Mouse (Mus musculus): ENCODE measurements at regions not wholly inside any gene's neighbourhood (a gene's known extent, or its start where the extent isn't known, plus 50 kb on each side); places are given as distances from the start of the nearest gene placed in this dataset.

- no peak for DNase-seq (ENCODE audit: extremely low spot score, low read depth, low spot score)
Observed at GRCm38 (mm10) chr8:87131716-87132115, 246.7 kb upstream of the N4bp1 start.

- DNase-seq (ENCODE audit: extremely low spot score, low read depth, low spot score) = no peak
Observed at GRCm38 (mm10) chr8:87130691-87131090, 245.6 kb upstream of the N4bp1 start.

GRCm38 (mm10) chr8:87128593-87128992, 243.5 kb upstream of the N4bp1 start:
- no peak for DNase-seq (ENCODE audit: extremely low spot score, low read depth, low spot score)

DNA sequence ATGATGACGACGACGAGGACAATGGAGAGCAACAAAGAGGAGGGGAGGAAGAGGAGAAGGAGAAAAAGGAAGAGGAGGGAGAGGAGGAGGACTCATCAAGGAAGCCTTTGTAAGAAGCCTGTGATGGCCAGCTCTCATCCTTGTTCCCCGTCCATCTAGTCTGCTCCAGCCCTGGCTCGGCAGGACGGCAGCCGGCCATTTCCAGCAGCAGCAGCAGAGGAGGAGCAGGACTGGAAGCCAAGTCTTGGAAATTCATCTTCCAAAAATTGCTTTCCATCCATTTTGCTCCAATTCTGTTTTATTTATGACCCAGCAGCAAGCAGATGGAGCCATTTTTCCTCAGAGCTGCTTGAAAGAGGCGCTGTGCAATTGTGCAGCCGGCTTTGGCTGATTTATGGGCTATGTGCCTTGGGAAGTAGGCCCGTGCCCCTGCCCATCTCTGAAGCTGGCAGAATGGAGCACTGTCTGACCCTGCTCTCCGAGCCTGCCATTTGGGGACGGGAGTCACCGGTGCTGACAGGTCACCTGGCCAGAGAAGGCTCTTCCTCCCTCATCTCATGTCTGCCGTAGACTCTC, 231.2 kb upstream of the N4bp1 start:
- no peak for DNase-seq (ENCODE audit: extremely low spot score, low read depth, low spot score)

GRCm38 (mm10) chr8:87112355-87112754, 227.3 kb upstream of the N4bp1 start:
- no peak for DNase-seq (ENCODE audit: extremely low spot score, low read depth, low spot score)

DNA sequence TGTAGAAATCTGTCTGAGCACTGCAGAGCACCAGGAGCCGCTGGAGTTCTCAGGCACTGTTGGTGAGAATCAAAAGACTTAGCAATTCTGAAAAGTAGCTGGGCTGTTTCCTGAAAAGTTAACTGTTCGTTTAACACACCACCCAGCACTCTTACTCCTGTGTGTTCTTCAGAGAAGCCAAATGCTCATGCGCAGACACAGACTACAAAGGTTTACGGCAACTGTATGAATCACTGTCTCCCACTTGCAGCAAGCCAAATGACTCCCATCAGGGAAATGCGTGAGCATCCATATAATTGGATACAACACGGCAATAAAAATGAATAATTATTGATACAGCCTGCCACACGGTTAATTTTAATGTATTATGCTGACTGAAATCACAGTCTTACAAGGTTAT, 220.0 kb upstream of the N4bp1 start:
- DNase-seq (ENCODE audit: extremely low spot score, low read depth, low spot score) = no peak

- no peak for DNase-seq (ENCODE audit: extremely low spot score, low read depth, low spot score)
Observed at GRCm38 (mm10) chr8:87095211-87095610, 210.2 kb upstream of the N4bp1 start.

GRCm38 (mm10) chr8:87094685-87095084, 209.6 kb upstream of the N4bp1 start:
- DNase-seq (ENCODE audit: extremely low spot score, low read depth, low spot score) = no peak

DNA sequence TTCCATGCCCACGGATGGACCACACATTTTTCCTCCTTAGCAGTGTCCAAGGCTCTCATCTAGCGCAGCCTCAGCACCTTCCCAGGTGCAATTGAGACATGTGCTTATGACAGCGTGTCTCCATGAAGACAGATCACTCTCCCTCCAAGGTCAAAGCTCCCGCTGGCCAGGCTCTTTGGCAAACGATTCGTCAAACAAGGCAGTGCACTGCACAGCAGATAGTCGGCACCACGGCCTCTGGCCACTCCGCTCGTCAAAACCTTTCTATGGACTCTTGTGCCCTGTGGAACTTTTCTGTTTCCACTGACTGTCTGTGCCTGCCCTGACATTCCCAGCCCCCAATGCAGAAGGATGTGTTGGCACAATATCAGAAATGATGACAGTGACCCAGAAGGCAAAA, 208.7 kb upstream of the N4bp1 start:
- DNase-seq (ENCODE audit: extremely low spot score, low read depth, low spot score) = no peak

DNA sequence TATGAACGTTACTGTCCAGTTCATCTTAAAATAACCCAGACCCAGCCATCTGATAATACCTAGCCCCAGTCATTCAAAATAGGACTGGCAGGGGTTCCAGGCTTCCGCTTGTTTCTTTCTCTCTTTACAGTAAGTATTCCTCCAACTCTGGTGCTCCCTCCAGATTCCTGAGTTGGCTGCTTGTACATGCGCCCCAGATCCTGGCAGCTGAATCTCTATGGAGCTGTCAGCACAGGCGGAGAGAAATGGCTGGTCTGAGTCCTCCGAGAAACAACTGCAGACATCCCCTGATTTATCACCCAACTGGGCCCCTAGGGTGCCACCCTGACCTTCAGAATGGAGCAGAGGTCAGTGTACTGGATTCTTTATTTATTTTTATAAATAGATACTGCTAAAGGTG, 208.0 kb upstream of the N4bp1 start:
- no peak for DNase-seq (ENCODE audit: extremely low spot score, low read depth, low spot score)

DNA sequence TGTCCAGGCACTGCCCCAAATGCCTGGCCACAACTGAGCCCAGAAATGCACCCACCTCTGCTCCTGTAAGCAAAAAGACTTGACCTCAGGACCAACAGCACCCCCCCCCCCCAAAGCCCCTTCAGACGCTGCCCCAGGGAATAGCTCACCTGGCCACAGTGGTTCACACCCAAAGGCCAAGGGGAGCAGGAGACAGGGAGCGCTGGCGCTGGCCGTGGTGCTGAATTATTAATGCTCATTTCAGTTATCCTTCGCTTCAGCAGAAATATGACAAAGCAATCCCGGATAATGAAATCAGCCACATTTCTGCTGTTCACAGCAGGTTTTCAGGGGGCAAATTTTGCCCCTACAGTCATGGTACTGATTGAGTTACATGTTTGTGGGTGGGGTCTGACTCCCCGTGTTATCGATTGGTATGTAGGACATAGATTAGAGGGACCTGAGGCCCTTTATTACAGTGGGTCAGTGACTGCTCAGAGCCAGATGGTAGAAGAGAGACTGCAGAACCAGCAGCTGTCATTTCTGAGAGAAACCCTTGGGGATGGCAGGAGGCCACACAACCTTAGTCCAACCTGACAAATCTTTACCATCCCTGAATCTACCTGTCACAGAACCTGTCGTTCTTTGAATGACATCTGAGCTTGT, 202.5 kb upstream of the N4bp1 start:
- DNase-seq (ENCODE audit: extremely low spot score, low read depth, low spot score) = peak; percentile 24

GRCm38 (mm10) chr8:87078260-87078659, 193.2 kb upstream of the N4bp1 start:
- DNase-seq (ENCODE audit: extremely low spot score, low read depth, low spot score) = no peak

DNA sequence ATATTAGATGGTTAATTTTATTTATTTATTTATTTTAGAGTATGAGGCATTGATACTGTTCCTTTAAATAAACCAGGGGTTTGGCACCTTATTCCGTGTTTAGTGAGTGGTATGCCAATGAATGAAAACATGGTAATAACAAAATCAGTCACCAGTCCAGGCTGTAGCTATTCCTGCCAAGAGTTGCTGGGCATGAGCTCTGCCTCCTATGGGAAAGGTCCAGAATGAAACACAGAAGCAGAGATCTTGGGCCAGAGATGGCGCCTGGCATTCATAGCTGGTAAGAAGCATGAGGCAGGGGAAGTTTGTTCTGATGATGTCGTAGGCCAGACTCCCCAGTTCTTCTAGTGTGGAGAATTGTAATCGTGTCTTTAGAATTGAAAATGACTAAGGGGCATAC, 190.9 kb upstream of the N4bp1 start:
- DNase-seq (ENCODE audit: extremely low spot score, low read depth, low spot score) = no peak

DNA sequence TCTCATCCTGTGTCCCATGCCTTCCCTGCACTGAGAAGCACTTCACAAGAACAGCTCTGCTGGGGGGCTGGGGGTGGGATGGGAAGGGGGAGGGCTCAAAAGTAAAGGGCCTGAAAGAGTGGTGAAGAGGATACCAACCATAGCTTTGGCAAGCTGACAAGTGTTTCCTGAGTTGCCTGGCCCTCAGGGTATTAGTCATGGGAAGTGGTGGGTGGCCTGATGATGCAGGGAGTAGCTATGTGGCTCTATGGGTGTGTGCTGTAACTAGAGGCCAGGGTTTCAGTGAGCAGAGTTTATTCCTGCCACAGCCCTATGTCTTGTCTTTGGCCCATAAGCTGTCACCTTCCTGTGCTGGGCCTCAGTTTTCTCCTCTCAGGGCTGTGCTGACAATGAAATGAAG, 186.2 kb upstream of the N4bp1 start:
- DNase-seq (ENCODE audit: extremely low spot score, low read depth, low spot score) = no peak

GRCm38 (mm10) chr8:87067106-87067505, 182.0 kb upstream of the N4bp1 start:
- DNase-seq (ENCODE audit: extremely low spot score, low read depth, low spot score) = no peak

DNA sequence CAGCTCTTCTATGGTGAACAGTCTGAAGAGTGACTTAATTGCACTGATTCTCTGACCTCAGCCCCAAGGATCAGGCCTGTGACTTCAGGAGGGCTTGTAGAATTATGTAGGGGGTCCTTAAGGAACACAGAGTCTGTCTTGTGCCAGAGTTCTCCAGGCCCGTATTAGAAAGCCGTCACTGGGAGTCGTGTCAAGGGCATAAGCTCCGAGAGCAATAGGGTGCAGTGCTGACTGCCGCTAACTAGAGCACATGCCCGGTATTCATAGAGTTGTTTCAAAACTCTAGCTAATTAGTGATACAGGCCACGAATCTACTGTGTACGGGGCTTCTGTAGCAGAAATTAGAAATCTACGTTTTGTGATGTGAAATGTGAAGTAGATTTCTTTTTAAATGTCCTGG, 179.7 kb upstream of the N4bp1 start:
- DNase-seq (ENCODE audit: extremely low spot score, low read depth, low spot score) = no peak

- no peak for DNase-seq (ENCODE audit: extremely low spot score, low read depth, low spot score)
Observed at GRCm38 (mm10) chr8:87064250-87064747, 179.2 kb upstream of the N4bp1 start.

DNA sequence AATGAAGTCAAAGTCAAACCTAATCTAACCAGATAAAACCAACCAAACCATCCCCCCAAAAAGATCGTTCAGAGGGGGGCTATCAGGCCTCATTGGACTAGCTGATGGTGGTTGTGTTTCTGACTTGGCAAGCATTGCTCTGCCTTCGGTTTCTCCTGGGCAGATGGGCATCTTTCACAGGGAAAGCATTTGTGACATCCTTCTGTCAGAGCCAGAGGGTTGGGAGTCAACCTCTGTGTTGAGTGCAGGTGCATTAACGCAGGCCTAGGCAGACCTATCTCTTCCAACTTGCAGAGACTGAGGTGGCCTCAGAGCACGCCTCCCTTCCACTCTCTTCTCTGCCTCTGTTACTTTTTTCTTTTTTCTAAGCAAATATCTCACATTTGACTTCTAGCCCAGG, 178.5 kb upstream of the N4bp1 start:
- no peak for DNase-seq (ENCODE audit: extremely low spot score, low read depth, low spot score)

DNA sequence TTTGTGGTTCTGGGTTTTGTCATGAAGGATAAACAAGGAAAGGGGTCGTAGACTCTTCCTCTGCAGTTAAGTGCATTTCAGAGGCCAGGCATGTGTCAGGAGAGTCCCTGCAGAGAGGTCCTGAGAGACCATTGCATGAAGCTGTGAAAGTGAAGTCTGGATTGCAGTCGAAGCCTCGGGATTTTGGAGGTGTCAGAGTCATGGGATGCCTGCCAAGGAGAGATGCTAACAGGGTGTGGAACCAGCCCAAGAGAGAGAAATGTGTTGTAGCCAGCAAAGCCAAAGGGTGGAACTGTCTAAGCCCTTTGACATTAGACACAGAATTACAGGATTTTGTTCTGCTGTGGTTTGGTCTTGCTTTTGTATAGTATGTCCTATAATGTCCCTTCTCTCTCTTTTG, 164.7 kb upstream of the N4bp1 start:
- no peak for DNase-seq (ENCODE audit: extremely low spot score, low read depth, low spot score)

DNA sequence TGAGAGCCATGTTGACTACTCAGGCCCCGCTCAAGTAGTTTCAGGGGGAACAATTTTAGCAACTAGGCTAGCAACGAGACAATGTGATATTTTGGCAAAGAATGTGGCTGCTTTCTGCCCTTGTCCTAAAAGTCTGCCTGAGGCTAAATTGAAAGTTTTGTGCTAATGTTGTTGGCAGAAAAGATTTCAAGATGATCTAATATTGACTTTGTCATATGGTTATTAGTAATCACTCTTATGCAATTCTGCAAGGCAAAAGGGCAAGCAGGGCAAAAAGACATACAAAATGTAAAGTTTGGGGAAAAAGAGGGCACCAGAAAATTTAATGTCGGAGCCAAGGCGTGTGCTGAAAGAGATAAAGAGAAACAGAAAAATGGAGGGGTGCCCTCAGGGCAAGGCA, 164.1 kb upstream of the N4bp1 start:
- no peak for DNase-seq (ENCODE audit: extremely low spot score, low read depth, low spot score)

DNA sequence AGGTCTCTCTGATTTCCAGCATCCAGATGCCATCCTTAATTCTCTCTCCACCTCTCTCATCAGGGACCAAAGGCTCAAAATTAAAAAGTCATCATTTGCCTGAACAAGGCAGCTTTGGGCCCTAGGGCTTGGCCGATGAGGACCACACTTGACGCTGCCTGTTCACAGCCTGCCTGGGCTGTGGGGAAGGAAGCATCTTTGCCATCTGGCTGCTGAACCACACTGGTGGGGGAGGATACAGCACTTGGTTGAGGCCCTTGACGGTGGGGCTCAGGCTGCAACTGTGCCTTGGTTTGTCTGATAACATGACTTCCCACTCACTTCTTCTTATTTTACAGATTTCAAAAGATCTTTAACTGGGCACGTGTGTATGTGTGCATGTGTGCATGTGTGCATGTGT, 161.5 kb upstream of the N4bp1 start:
- DNase-seq (ENCODE audit: extremely low spot score, low read depth, low spot score) = no peak

- DNase-seq (ENCODE audit: extremely low spot score, low read depth, low spot score) = no peak
Observed at GRCm38 (mm10) chr8:87043016-87043415, 158.0 kb upstream of the N4bp1 start.
